ENCODE assay signal across 9 mouse cellular contexts in the genomic region with DNA sequence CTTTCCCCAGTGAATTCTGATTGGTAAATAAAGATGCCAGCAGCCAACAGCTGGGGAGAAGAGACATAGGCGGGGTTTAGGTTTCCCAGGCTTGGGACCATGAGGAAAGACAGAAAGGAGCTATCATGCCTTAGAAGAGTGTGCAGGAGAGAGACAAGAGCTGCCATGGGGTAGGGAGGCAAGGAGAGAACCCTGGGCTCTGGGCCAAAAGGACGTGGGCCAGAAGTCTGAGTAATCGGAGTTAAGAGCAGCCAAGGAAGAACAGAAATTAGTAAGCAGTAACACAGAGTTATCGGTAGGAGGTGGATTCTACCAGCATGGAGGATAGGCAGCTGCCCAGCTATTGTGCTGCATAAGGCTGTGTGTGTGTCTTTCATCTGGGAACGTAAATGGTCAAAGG.
A peak's percentile ranks its signal among the peaks of the same experiment; 100 is the strongest.
DNase-seq lines count a peak whose midpoint lies in the region; ATAC-seq and TF ChIP-seq lines count a peak whose summit lies in the region.
"Had no signal": no experiment of that assay in that cellular context is flagged by ENCODE, and none has a peak within 500 bp of the region (broad histone marks: within the 10 kb centered on the region; RNA-seq: fewer than 3 reads in every experiment).

No protein-coding gene starts in this region.

- H3K9me3 ChIP-seq in limb, embryonic 14.5 days (ENCODE audit: control insufficient read depth, low read length): no peaks in the 10 kb centered on the region
- no peaks in the 10 kb centered on the region for H3K9me3 ChIP-seq in limb, embryonic 10.5 days (replicated peaks)
- H3K9me3 ChIP-seq in hindbrain, embryonic 13.5 days: no peaks in the 10 kb centered on the region
- H3K9me3 ChIP-seq in hindbrain, embryonic 10.5 days: no peaks in the 10 kb centered on the region

- no peak for ATAC-seq in limb, embryonic 14.5 days (ENCODE audit: low FRiP score, low read depth)
- no peak for ATAC-seq in hindbrain, embryonic 13.5 days (ENCODE audit: low FRiP score)
- ATAC-seq: Patski had no signal

- TF ChIP-seq POLR2A in limb, embryonic 14.5 days (IDR thresholded peaks at IDR 0.05; ENCODE audit: borderline replicate concordance, extremely low read depth, insufficient read depth, insufficient read length): no peak

- no peaks in the 10 kb centered on the region for H3K4me1 ChIP-seq in limb, embryonic 14.5 days (ENCODE audit: control insufficient read depth, insufficient read depth, low read length)
- no peaks in the 10 kb centered on the region for H3K4me1 ChIP-seq in limb, embryonic 10.5 days
- peaks cover 14% of the 10 kb centered on the region; the same call in 1 of the 2 replicates for H3K4me1 ChIP-seq in hindbrain, embryonic 13.5 days (replicated peaks)
- no peaks in the 10 kb centered on the region for H3K4me1 ChIP-seq in hindbrain, embryonic 10.5 days (replicated peaks)

- H3K9ac ChIP-seq in limb, embryonic 14.5 days (ENCODE audit: low read depth, low read length, severe bottlenecking): no peak overlapping the region
- H3K9ac ChIP-seq in hindbrain, embryonic 13.5 days: no peak overlapping the region

- peak; percentile 26 for DNase-seq in limb, embryonic 14.5 days (ENCODE audit: low spot score)
- DNase-seq in limb, embryonic 10.5 days (ENCODE audit: low spot score): no peak
- peak; percentile 57 for DNase-seq in cerebellum, adult 9-11 months
- peak; percentile 72 for DNase-seq in left cerebral cortex, adult 11 months (ENCODE audit: low spot score)
- peak; percentile 42 for DNase-seq in ovary, postnatal 36 days (ENCODE audit: low spot score)
- no peak for DNase-seq in hindbrain, embryonic 10.5 days (ENCODE audit: low spot score)
- DNase-seq in embryo, embryonic 9.5 days (ENCODE audit: extremely low spot score): no peak

- H3K27me3 ChIP-seq in limb, embryonic 14.5 days (ENCODE audit: control insufficient read depth, insufficient read depth, low read length): no peaks in the 10 kb centered on the region
- 0 out of 2 replicates have a peak, but pooled peaks cover 18% of the 10 kb centered on the region for H3K27me3 ChIP-seq in limb, embryonic 10.5 days (ENCODE audit: low read depth, poor library complexity, severe bottlenecking)
- peaks cover 17% of the 10 kb centered on the region; the same call in 1 of the 2 replicates for H3K27me3 ChIP-seq in hindbrain, embryonic 13.5 days
- peaks cover 8% of the 10 kb centered on the region; the same call in 1 of the 2 replicates for H3K27me3 ChIP-seq in hindbrain, embryonic 10.5 days (ENCODE audit: insufficient read depth, poor library complexity, severe bottlenecking)

- H3K27ac ChIP-seq in limb, embryonic 14.5 days (replicated peaks; ENCODE audit: low read depth, low read length): no peak overlapping the region
- H3K27ac ChIP-seq in limb, embryonic 10.5 days: no peak overlapping the region
- H3K27ac ChIP-seq in hindbrain, embryonic 13.5 days: no peak overlapping the region
- no peak overlapping the region for H3K27ac ChIP-seq in hindbrain, embryonic 10.5 days

- no peak overlapping the region for H3K4me3 ChIP-seq in limb, embryonic 14.5 days (replicated peaks; ENCODE audit: low read length)
- no peak overlapping the region for H3K4me3 ChIP-seq in limb, embryonic 10.5 days
- H3K4me3 ChIP-seq in hindbrain, embryonic 13.5 days: no peak overlapping the region
- H3K4me3 ChIP-seq in hindbrain, embryonic 10.5 days: no peak overlapping the region

- 53% methylated on average over 5 of the region's 5 CpGs for WGBS in limb, embryonic 14.5 days
- 85% methylated on average over 5 of the region's 5 CpGs for WGBS in limb, embryonic 10.5 days
- WGBS in hindbrain, embryonic 13.5 days: 71% methylated on average over 5 of the region's 5 CpGs
- 89% methylated on average over 5 of the region's 5 CpGs for WGBS in hindbrain, embryonic 10.5 days

- no peaks in the 10 kb centered on the region for H3K36me3 ChIP-seq in limb, embryonic 14.5 days (ENCODE audit: control insufficient read depth, insufficient read depth, low read length)
- no peaks in the 10 kb centered on the region for H3K36me3 ChIP-seq in limb, embryonic 10.5 days
- no peaks in the 10 kb centered on the region for H3K36me3 ChIP-seq in hindbrain, embryonic 13.5 days
- H3K36me3 ChIP-seq in hindbrain, embryonic 10.5 days: no peaks in the 10 kb centered on the region

- no peak overlapping the region for H3K4me2 ChIP-seq in limb, embryonic 14.5 days (replicated peaks; ENCODE audit: low read depth, low read length, severe bottlenecking)
- H3K4me2 ChIP-seq in hindbrain, embryonic 13.5 days: no peak overlapping the region

Comparison
In these comparisons a context has a peak if more than half of its experiments do, and no peak if none do; other contexts are left out.
1. DNase-seq: peak in limb, embryonic 14.5 days (single experiment), cerebellum, adult 9-11 months (single experiment), left cerebral cortex, adult 11 months (single experiment) and ovary, postnatal 36 days (single experiment); none in limb, embryonic 10.5 days (single experiment), hindbrain, embryonic 10.5 days (single experiment) and embryo, embryonic 9.5 days (single experiment).